Mouse (Mus musculus): ENCODE measurements around the gene Cd2bp2.

Gene Cd2bp2

DNA sequence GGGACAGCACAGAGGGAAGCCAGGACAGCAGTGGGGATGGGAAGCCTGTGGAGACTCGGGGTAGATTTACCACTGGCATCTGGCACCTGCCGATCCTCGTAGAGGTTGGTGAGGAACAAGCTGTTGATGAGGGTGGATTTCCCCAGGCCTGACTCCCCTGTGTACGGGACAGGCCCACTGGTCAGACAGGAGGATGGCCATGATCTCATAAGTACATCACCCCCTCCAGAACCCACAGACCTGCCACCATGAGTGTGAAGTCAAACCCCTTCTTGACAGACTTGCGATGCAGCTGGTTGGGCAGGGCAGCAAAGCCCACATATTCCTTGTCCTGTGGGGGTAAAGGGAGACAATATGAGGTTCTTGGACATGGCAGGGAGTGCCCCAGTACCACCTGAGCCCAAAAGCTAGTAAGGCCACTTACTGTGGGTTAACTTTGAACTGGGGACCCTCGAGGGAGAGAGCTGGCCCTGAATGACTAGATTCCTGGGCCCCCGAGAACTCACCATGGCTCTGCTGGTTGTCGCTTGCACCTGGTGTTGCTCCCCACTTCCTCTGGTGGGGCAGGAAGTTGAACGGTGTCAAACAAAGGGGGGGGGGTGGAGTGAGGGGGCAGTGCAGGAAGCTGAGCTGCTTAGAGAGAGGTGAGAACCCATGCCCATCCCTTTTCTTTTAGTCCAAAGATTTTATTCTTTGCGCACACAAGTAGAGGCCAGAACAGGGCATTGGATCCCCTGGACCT, 22.2 kb upstream of the Cd2bp2 start:
- DNase-seq (ENCODE audit: low spot score), result no peak

- DNase-seq (ENCODE audit: low spot score), result no peak
These were observed 21.6 kb upstream of the Cd2bp2 start for GRCm38 (mm10) chr7:127217475-127217874.

GRCm38 (mm10) chr7:127216307-127216706, 20.5 kb upstream of the Cd2bp2 start:
- no peak for DNase-seq (ENCODE audit: low spot score)

DNA sequence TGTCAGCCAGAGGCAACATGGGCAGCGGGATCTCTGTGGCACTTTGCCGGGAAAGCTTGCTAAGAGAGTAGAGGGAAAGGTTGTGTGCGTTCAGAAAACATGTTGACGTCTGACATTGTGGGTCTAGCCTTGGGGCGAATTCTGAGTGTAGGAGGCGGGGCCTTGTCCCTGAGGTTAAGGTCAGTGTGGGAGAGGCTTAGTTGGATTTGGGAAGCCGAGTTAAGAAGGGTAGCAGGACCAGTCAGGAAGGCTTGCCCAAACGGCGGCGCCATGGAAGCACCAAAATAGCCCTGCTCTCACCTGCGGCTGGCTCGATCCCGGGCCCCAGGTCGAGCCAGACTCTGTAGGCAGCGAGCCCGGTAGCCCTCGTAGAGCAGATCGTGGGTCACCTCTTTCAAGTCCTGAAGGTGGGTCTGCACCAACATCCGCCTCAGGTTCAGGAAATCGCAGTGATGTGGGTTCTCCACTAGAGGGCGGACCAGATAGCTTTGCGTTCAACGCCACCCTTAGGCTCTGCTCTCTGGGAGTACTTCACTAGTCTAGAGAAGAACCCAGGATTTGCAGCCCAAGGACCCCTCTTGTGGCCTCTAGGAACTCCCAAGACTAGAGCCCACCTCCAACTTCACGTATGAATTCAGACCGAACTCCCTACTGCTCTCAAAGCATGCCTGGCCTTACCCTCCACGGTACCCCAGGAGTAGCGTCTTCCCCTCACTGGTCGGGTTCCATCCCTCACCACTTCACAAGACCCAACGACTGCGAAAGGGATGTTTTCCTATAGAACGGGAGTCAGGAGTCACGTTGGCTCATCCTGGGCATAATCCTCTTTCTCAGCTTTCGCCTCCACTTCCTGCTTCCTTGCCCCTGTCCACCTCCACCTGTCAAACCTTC, 19.4 kb upstream of the Cd2bp2 start:
- DNase-seq (ENCODE audit: low spot score), result no peak

- no peak for DNase-seq (ENCODE audit: low spot score)
These were observed 18.7 kb upstream of the Cd2bp2 start for GRCm38 (mm10) chr7:127214521-127214920.

DNA sequence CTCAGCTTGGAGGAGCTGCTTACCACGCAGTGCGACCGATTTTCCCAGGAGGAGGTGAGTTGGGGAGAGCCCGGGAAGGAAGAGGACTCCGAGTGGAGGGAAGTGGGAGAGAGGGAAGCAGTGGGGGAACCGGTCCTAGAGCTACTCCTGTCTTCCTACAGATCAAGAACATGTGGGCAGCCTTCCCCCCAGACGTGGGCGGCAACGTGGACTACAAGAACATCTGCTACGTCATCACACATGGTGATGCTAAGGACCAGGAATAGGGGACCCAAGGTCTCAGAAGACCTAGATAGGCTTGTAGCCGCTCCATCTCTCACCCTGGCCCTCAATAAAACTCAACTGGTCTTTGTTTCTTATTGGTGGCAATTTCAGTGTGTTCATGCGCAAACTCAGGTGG, 18.1 kb upstream of the Cd2bp2 start:
- DNase-seq (ENCODE audit: low spot score), result no peak

GRCm38 (mm10) chr7:127213485-127213884, 17.6 kb upstream of the Cd2bp2 start:
- no peak for DNase-seq (ENCODE audit: low spot score)

DNA sequence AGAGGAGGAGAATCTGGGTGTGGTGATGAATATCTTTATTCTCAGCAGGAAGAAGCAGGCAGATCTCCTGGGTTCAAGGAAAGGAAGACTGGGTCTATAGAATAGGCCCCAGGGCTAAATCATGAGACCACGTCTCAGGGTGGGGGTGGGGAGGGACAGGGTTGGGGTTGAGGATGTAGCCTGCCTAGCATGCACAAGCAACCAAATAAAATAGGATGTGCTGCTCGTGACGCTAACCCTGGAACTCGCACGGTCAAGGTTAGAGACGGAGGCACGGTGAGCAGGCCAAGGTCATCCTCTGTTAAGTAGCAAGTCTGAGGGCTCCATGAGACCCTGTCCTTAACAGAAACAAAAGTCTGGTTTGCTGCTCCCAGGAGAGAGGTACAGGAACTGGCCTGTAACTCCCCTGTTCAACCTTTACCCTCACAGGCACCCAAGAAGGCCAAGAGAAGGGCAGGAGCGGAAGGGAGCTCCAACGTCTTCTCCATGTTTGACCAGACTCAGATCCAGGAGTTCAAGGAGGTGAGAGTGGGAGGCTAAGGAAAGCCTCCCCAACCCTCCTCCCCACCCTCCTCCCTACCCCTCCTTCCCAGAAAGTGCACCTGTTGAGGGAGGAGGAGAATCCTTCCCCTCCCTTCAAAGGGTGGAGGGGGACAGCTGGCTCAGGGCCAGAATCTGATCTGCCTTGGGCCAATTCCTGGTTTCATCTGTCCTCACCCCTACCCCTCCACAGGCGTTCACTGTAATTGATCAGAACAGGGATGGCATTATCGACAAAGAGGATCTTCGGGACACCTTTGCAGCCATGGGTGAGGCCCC, 16.8 kb upstream of the Cd2bp2 start:
- DNase-seq (ENCODE audit: low spot score), result no peak

GRCm38 (mm10) chr7:127211014-127211745, 15.3 kb upstream of the Cd2bp2 start:
- no peak for DNase-seq (ENCODE audit: low spot score)

DNA sequence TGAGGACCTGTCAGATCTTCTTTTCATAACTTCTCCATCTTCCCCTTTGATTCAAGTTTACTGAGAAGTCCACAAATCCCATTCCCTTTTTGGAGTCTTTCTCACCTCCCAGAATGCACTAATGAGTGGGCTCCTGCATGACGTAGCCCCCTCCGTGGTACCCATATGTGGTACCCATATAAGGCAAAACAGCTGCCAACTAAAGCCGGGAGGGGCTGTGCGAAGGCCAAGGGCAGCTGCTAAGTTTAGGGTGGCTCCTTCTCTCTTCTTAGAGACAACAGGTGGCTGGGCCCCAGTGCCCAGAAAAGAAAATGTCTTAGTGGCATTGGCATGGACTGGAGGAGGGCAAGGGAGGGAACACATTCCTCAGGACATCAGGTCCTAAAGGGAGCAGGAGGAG, 14.4 kb upstream of the Cd2bp2 start:
- no peak for DNase-seq (ENCODE audit: low spot score)

DNA sequence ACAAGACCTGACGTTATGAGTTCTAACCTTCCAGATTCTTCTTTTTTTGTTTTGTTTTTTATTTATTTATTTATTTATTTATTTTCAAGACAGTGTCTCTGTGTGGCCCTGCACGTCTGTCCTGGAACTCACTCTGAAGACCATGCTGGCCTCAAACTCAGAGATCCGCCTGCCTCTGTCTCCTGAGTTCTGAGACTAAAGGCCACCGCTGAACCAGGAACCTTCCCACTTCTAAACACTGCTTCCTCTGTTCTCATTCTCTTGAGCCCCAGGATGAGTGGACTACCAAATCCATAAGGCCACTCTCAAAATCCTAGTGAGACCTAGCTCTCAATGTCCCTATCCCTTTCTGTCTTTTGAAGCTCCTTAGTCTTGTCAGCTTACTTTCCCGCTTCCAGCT, 14.0 kb upstream of the Cd2bp2 start:
- DNase-seq (ENCODE audit: low spot score), result no peak

GRCm38 (mm10) chr7:127208553-127209438, 12.9 kb upstream of the Cd2bp2 start, which contains the start of gene Mylpf:
Gene Mylpf, plus strand, starts transcription at chr7:127208890.
- peak; percentile 96 for DNase-seq (ENCODE audit: low spot score)

DNA sequence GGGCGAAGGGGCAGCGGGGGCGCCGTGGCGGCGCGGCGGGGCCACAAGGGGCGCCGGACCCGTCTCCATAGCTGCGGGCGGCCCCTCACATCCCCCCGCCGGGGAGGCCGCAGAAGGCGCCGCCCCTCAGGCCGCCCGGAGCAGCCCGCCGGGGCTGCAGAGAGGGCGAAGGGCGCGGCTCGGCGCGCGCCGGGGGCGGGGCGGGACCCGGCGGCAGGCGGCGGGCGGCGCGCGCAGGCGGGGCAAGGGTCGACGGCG, 12.4 kb upstream of the Cd2bp2 start, which contains the start of gene Tbc1d10b:
Tbc1d10b (minus strand) TSS at position 174 of the 258 bp plus-strand sequence.
- no peak for DNase-seq (ENCODE audit: low spot score)

DNA sequence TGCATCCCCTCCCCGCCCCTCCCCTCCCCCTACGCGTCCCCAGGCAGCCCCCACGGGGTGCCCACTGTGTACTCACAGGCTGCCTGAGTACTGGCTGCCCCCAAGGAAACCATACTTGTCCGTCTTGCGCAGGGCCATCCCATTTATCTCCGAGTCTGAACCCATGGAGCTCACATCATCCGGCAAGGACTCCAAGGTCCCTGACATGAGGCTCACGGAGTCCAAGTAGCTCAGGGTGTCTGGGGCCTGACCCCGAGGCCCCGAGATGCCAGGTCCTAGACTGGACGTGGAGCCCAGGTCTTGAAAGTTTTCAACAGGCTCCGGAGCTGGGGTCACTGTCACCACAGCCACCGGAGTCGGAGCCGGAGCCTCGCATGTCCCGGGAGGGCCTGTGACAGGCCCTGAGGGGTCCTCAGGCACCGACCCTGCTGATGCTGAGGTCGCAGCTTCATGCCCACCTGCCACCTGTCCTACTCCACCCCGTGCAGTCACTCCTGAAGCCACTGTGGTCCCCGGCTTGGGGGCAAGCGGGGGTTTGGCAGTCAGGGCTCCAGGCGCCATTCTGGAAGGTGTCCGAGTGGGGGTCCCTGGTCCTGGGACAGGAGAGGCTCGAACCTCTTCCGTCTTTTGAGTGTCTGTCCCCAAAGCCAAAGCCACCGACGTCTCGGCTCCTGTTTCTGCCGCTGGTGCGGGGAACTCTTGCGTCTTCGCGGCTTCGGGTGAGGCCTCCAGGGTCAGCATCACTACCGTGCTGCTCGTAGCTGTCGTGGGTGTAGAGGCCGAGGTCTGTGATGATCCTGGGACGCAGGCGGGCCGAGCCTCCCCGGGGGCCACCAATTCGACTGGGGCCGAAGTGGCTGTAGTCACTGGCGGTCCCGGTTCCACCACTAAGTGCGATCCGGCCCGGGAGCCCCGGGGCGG, 11.8 kb upstream of the Cd2bp2 start:
- DNase-seq (ENCODE audit: low spot score), result peak; percentile 35

GRCm38 (mm10) chr7:127206606-127207005, 10.8 kb upstream of the Cd2bp2 start:
- DNase-seq (ENCODE audit: low spot score), result no peak

- no peak for DNase-seq (ENCODE audit: low spot score)
These were observed 634 bp upstream of the Cd2bp2 start for GRCm38 (mm10) chr7:127196484-127196883.

DNA sequence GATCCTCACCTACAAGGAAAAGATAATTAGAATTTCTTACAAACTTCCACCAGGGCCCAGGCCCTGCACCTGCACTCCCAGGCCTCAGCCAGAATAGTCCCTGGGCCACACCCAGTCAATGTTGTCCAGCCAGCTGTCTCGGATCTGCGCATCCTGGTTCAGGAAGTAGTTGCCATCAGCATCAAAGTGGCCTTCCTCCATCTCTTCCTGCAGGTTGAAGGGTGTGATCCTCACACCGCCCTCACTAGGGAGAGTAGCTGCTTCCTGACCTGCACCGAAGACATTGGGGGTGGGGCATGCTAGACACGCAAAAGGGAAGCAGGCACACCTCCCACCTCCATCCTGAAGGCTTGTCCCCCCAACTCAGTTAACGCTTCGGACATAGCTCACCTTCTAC, 1.2 kb downstream of the Cd2bp2 start:
- no peak for DNase-seq (ENCODE audit: low spot score)

GRCm38 (mm10) chr7:127194011-127194632, 1.7 kb downstream of the Cd2bp2 start:
- DNase-seq (ENCODE audit: low spot score), result no peak

DNA sequence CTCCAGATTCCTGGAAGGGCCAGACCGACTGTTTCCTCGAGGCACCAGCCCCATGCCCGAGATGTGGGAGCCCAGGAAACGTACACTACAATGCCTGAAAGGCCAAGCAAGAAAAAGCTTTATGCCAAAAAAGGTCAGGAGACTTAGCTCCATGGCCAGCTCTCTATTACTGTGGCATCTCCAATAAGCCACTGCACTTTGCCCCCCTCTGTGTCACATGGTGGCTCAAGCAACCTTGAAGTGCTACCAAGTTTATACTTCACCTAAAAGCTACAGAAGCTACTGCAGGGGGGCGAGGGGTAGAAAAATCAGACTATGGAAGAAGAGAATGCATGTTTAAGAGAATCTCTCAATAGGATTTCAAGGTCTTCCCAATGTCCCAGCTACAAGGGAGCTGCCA, 2.9 kb downstream of the Cd2bp2 start:
- DNase-seq (ENCODE audit: low spot score), result no peak
